Mouse (Mus musculus): ENCODE measurements at regions not wholly inside any gene's neighbourhood (a gene's known extent, or its start where the extent isn't known, plus 50 kb on each side); places are given as distances from the start of the nearest gene placed in this dataset.
A peak's percentile ranks its signal among the peaks of the same experiment; 100 is the strongest.

GRCm38 (mm10) chr17:80815747-80816146 is 87.5 kb upstream of the Map4k3 start:
- TF ChIP-seq MAX (IDR thresholded peaks at IDR 0.05; ENCODE audit: low read length) = no peak
- no peak for TF ChIP-seq MAFK (IDR thresholded peaks at IDR 0.05; ENCODE audit: insufficient replicate concordance, low read length)
- no peak for TF ChIP-seq NRF1 (IDR thresholded peaks at IDR 0.05; ENCODE audit: low read depth, low read length)
- TF ChIP-seq ZMIZ1 (IDR thresholded peaks at IDR 0.05; ENCODE audit: low read depth, low read length) = no peak
- no peak for TF ChIP-seq ETS1 (conservative IDR thresholded peaks at IDR 0.05; ENCODE audit: low read depth, low read length)
- TF ChIP-seq EP300 (IDR thresholded peaks at IDR 0.05; ENCODE audit: low read length) = no peak
- peak; percentile 66 to 70 for TF ChIP-seq CTCF (conservative IDR thresholded peaks at IDR 0.05 in 1 of 2, IDR thresholded peaks at IDR 0.05 in 1 of 2; ENCODE audit: low read depth in 2 of 2, low read length in 2 of 2)
- no peak for TF ChIP-seq TCF12 (IDR thresholded peaks at IDR 0.05; ENCODE audit: low read depth, low read length)
- no peak for TF ChIP-seq ZKSCAN1 (IDR thresholded peaks at IDR 0.05; ENCODE audit: borderline replicate concordance, low read depth, low read length)

All from CH12.LX (cell line).